Mouse (Mus musculus) E14TG2a.4 (cell line): ENCODE measurements around the gene 9330159F19Rik.

Experiments
- CTCF ChIP-seq: conservative IDR thresholded peaks from 2 replicates; pipeline ENCODE4 v1.5.1; 2014; ENCODE audit warnings: low read length
- NANOG ChIP-seq: IDR thresholded peaks from 2 replicates; pipeline ENCODE4 v1.6.1; 2014; ENCODE audit warnings: borderline replicate concordance, low read length, mixed read lengths

- TF ChIP-seq CTCF (no peak), NANOG (no peak)
Measured at GRCm38 (mm10) chr10:29198642-29199041, 12.8 kb upstream of the 9330159F19Rik start, which contains the start of gene Gm49353.
